Mouse (Mus musculus): ENCODE results near the gene Slc35b2. TPM values are rescaled to one million over a fixed set of nuclear protein-coding genes. Genes with fewer than 3 reads are reported as not detected.

Gene Slc35b2
- polyA plus RNA-seq, 1 experiment from 2014 or later = 133 TPM

GRCm38 (mm10) chr17:45545278-45545961 lies 18.3 kb upstream of the Slc35b2 start:
- H3K27me3 ChIP-seq = peaks cover 63% of the 10 kb centered on the region
- peaks cover 31% of the 10 kb centered on the region for H3K4me1 ChIP-seq
- H3K27ac ChIP-seq (replicated peaks) = no peak overlapping the region
- WGBS = 31% methylated on average over 74 of the region's 74 CpGs
- H3K36me3 ChIP-seq = no peaks in the 10 kb centered on the region
- H3K9me3 ChIP-seq (replicated peaks) = no peaks in the 10 kb centered on the region
- H3K4me2 ChIP-seq (replicated peaks) = peak overlapping the region; percentile 37; the same call in 1 of the 2 replicates
- H3K4me3 ChIP-seq (replicated peaks) = peak overlapping the region; percentile 17
- no peak overlapping the region for H3K9ac ChIP-seq
- ATAC-seq (ENCODE audit: insufficient number of reproducible peaks, low FRiP score, low TSS enrichment, low read depth) = no peak

GRCm38 (mm10) chr17:45546941-45547340 lies 16.7 kb upstream of the Slc35b2 start:
- H3K4me2 ChIP-seq (replicated peaks) = no peak overlapping the region
- peaks cover 31% of the 10 kb centered on the region for H3K4me1 ChIP-seq
- H3K27ac ChIP-seq (replicated peaks) = no peak overlapping the region
- no peak overlapping the region for H3K4me3 ChIP-seq (replicated peaks)
- H3K27me3 ChIP-seq = peaks cover 64% of the 10 kb centered on the region
- H3K36me3 ChIP-seq = no peaks in the 10 kb centered on the region
- WGBS = 75% methylated on average over 16 of the region's 16 CpGs
- no peak for ATAC-seq (ENCODE audit: insufficient number of reproducible peaks, low FRiP score, low TSS enrichment, low read depth)
- no peaks in the 10 kb centered on the region for H3K9me3 ChIP-seq (replicated peaks)
- no peak overlapping the region for H3K9ac ChIP-seq

- H3K4me3 ChIP-seq (replicated peaks) = no peak overlapping the region
Measured at GRCm38 (mm10) chr17:45547461-45548190, 16.0 kb upstream of the Slc35b2 start.

GRCm38 (mm10) chr17:45548541-45549512 lies 14.8 kb upstream of the Slc35b2 start:
- H3K27me3 ChIP-seq = peaks cover 60% of the 10 kb centered on the region
- no peak; the same call in 1 of the 2 replicates for ATAC-seq (ENCODE audit: insufficient number of reproducible peaks, low FRiP score, low TSS enrichment, low read depth)
- no peak overlapping the region; the same call in 1 of the 2 replicates for H3K27ac ChIP-seq (replicated peaks)
- 4% methylated on average over 52 of the region's 68 CpGs for WGBS
- H3K9me3 ChIP-seq (replicated peaks) = no peaks in the 10 kb centered on the region
- peak overlapping the region; percentile 37 for H3K9ac ChIP-seq
- peaks cover 28% of the 10 kb centered on the region for H3K4me1 ChIP-seq
- peak overlapping the region; percentile 62 for H3K4me3 ChIP-seq (replicated peaks)
- no peaks in the 10 kb centered on the region for H3K36me3 ChIP-seq
- peak overlapping the region; percentile 92 for H3K4me2 ChIP-seq (replicated peaks)

More at GRCm38 (mm10) chr17:45547461-45548190, 16.0 kb upstream of the Slc35b2 start:
- Histone ChIP-seq H3K9ac (no peak overlapping the region), H3K27me3 (peaks cover 62% of the 10 kb centered on the region), H3K27ac (replicated peaks) (no peak overlapping the region), H3K4me1 (peaks cover 31% of the 10 kb centered on the region), H3K4me2 (replicated peaks) (no peak overlapping the region), H3K36me3 (no peaks in the 10 kb centered on the region), H3K9me3 (replicated peaks) (no peaks in the 10 kb centered on the region)
- WGBS = 83% methylated on average over 5 of the region's 5 CpGs
- no peak for ATAC-seq (ENCODE audit: insufficient number of reproducible peaks, low FRiP score, low TSS enrichment, low read depth)

- no peaks in the 10 kb centered on the region for H3K9me3 ChIP-seq (replicated peaks)
- H3K36me3 ChIP-seq = no peaks in the 10 kb centered on the region
- H3K4me1 ChIP-seq = peaks cover 22% of the 10 kb centered on the region
- H3K4me3 ChIP-seq (replicated peaks) = peak within 1 kb of the TSS; percentile 62
- ATAC-seq (ENCODE audit: insufficient number of reproducible peaks, low FRiP score, low TSS enrichment, low read depth) = peak; percentile 43; the same call in 1 of the 2 replicates
- peaks cover 53% of the 10 kb centered on the region for H3K27me3 ChIP-seq
- H3K27ac ChIP-seq (replicated peaks) = no peak within 1 kb of the TSS; the same call in 1 of the 2 replicates
- peak within 1 kb of the TSS; percentile 37 for H3K9ac ChIP-seq
- peak within 1 kb of the TSS; percentile 92 for H3K4me2 ChIP-seq (replicated peaks)
- WGBS = 0% methylated on average over 13 of the region's 29 CpGs
Measured at GRCm38 (mm10) chr17:45549617-45550181, 14.0 kb upstream of the Slc35b2 start, which contains the start of gene Tmem151b. TSS of gene Tmem151b (minus strand) at chr17:45549677.

GRCm38 (mm10) chr17:45550253-45550652 lies 13.4 kb upstream of the Slc35b2 start:
- Histone ChIP-seq H3K36me3 (no peaks in the 10 kb centered on the region), H3K4me3 (replicated peaks) (peak overlapping the region; percentile 62), H3K4me2 (replicated peaks) (peak overlapping the region; percentile 92; the same call in 1 of the 2 replicates), H3K27ac (replicated peaks) (no peak overlapping the region), H3K27me3 (peaks cover 47% of the 10 kb centered on the region), H3K9me3 (replicated peaks) (no peaks in the 10 kb centered on the region), H3K4me1 (peaks cover 16% of the 10 kb centered on the region), H3K9ac (no peak overlapping the region)
- WGBS = 26% methylated on average over 5 of the region's 5 CpGs
- ATAC-seq (ENCODE audit: insufficient number of reproducible peaks, low FRiP score, low TSS enrichment, low read depth) = no peak

DNA sequence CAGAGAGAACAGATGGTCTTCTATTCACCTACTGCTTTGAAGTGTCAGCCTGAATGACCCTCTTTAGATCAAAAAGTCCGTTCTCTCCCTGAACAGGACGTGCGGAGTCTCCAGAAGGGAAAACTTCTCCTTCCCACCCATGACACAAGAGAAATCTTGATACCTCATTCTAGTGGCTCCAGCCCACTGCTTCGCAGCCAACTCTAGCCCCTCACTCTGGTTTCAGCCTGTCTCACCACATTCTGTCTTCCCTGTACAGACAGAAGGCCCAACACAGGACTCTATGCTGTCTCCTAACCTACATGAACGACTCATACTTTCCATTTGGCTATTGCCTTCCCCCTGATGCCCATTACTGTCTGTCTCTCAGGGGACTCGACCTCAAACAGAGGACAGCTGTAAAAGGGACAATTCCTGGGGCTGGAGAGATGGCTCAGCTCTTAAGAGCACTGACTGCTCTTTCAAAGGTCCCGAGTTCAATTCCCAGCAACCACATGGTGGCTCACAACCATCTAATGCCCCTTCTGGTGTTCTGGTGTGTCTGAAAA lies 12.4 kb upstream of the Slc35b2 start:
- ATAC-seq (ENCODE audit: insufficient number of reproducible peaks, low FRiP score, low TSS enrichment, low read depth) = no peak
- peaks cover 37% of the 10 kb centered on the region for H3K27me3 ChIP-seq
- H3K9ac ChIP-seq = no peak overlapping the region
- no peak overlapping the region for H3K4me3 ChIP-seq (replicated peaks)
- WGBS = 57% methylated on average over 7 of the region's 7 CpGs
- H3K9me3 ChIP-seq (replicated peaks) = no peaks in the 10 kb centered on the region
- H3K27ac ChIP-seq (replicated peaks) = no peak overlapping the region
- H3K4me1 ChIP-seq = peaks cover 17% of the 10 kb centered on the region
- H3K36me3 ChIP-seq = no peaks in the 10 kb centered on the region
- no peak overlapping the region for H3K4me2 ChIP-seq (replicated peaks)

GRCm38 (mm10) chr17:45551816-45552451 lies 11.7 kb upstream of the Slc35b2 start:
- no peak for ATAC-seq (ENCODE audit: insufficient number of reproducible peaks, low FRiP score, low TSS enrichment, low read depth)
- WGBS = 7% methylated on average over 8 of the region's 8 CpGs
- Histone ChIP-seq H3K36me3 (no peaks in the 10 kb centered on the region), H3K4me3 (replicated peaks) (no peak overlapping the region), H3K9me3 (replicated peaks) (no peaks in the 10 kb centered on the region), H3K9ac (no peak overlapping the region), H3K27me3 (peaks cover 37% of the 10 kb centered on the region), H3K4me2 (replicated peaks) (no peak overlapping the region), H3K27ac (replicated peaks) (no peak overlapping the region), H3K4me1 (peaks cover 21% of the 10 kb centered on the region)

GRCm38 (mm10) chr17:45553065-45553464 lies 10.6 kb upstream of the Slc35b2 start:
- no peak overlapping the region for H3K27ac ChIP-seq (replicated peaks)
- peaks cover 30% of the 10 kb centered on the region for H3K27me3 ChIP-seq
- 71% methylated on average over 3 of the region's 3 CpGs for WGBS
- no peak overlapping the region for H3K4me3 ChIP-seq (replicated peaks)
- H3K4me1 ChIP-seq = peaks cover 32% of the 10 kb centered on the region
- no peak overlapping the region for H3K4me2 ChIP-seq (replicated peaks)
- no peaks in the 10 kb centered on the region for H3K36me3 ChIP-seq
- ATAC-seq (ENCODE audit: insufficient number of reproducible peaks, low FRiP score, low TSS enrichment, low read depth) = no peak
- H3K9me3 ChIP-seq (replicated peaks) = no peaks in the 10 kb centered on the region
- no peak overlapping the region for H3K9ac ChIP-seq

GRCm38 (mm10) chr17:45554420-45554819 lies 9.3 kb upstream of the Slc35b2 start:
- Histone ChIP-seq H3K4me2 (replicated peaks) (no peak overlapping the region), H3K9me3 (replicated peaks) (no peaks in the 10 kb centered on the region), H3K4me1 (peaks cover 27% of the 10 kb centered on the region), H3K4me3 (replicated peaks) (no peak overlapping the region), H3K9ac (no peak overlapping the region), H3K27me3 (peaks cover 29% of the 10 kb centered on the region), H3K27ac (replicated peaks) (no peak overlapping the region), H3K36me3 (no peaks in the 10 kb centered on the region)
- WGBS = 70% methylated on average over 1 of the region's 1 CpGs
- no peak for ATAC-seq (ENCODE audit: insufficient number of reproducible peaks, low FRiP score, low TSS enrichment, low read depth)
